Mouse (Mus musculus): ENCODE data around the gene Ephb1.

DNA sequence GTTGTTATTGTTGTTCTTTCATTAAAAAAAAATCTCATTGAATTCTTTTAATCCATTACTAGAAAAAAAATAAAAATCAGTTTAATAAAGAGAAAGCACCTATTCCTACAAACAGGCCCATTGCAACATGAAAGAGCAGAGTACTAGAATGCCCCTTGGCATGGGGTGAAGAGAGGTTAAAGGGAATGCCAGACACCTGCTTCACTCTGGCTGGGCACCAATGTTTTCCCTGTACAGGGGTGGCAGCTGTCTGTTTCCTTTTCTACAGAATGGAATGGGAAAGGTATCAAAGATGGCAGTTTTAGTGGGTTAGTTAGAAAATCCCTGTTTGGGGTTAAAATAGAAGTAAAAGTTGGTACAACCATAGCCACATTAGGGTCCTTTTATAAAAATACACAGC, 224.0 kb downstream of the Ephb1 start:
- TF ChIP-seq EP300 (IDR thresholded peaks at IDR 0.05; ENCODE audit: low read length) (no peak), USF1 (IDR thresholded peaks at IDR 0.05; ENCODE audit: low read depth, low read length) (no peak), POLR2A (IDR thresholded peaks at IDR 0.05; ENCODE audit: low read depth, low read length) (no peak), IRF4 (IDR thresholded peaks at IDR 0.05; ENCODE audit: low read depth, low read length) (no peak), JUN (IDR thresholded peaks at IDR 0.05; ENCODE audit: insufficient read depth, low read depth, low read length) (no peak), ZMIZ1 (IDR thresholded peaks at IDR 0.05; ENCODE audit: low read depth, low read length) (no peak), HCFC1 (IDR thresholded peaks at IDR 0.05; ENCODE audit: low read depth, low read length) (no peak)

Measured in CH12.LX (cell line).